In the genomic region with DNA sequence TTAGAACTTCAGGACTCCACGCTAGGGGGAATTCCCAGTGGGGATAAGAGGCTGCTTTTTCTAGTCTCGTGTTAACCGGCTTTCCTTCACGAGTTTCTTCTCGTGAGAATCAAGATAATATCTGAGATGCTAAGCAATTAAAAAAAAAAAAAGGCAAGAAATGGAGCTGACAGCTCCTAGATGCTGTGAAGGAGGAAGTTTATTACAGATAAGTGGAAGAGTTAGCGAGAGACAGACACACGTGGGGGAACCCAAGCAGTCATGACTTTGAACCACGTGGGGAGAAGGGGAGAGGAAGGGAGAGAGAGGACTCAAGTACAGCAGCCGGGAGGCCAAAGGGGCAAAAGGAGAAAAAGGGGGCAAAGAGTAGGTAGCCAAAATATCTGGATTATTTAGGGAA, we compare ENCODE assay signal across 1 mouse cellular context.
A peak's percentile ranks its signal among the peaks of the same experiment; 100 is the strongest.
TF ChIP-seq lines count a peak whose summit lies in the region.

No protein-coding gene starts in this region.

TF ChIP-seq in MEL, 35 proteins besides CTCF, POLR2A, EP300 and RAD21 (continued from another document):
- TF ChIP-seq JUND (IDR thresholded peaks at IDR 0.05; ENCODE audit: low read depth, low read length) = 0 out of 2 replicates have a peak, but pooled peaks have one; percentile 19
- TF ChIP-seq ZNF384 (IDR thresholded peaks at IDR 0.05; ENCODE audit: low read depth, low read length) = peak; percentile 99
- no peak for TF ChIP-seq POLR2AphosphoS5 (IDR thresholded peaks at IDR 0.05; ENCODE audit: borderline replicate concordance, low read depth, low read length)
- no peak for TF ChIP-seq TAL1 (IDR thresholded peaks at IDR 0.05; ENCODE audit: low read length)
- TF ChIP-seq MAZ (IDR thresholded peaks at IDR 0.05; ENCODE audit: low read depth, low read length) = peak; percentile 68; the same call in 1 of the 2 replicates
- TF ChIP-seq CHD2 (IDR thresholded peaks at IDR 0.05; ENCODE audit: low read length) = peak; percentile 92
- TF ChIP-seq ELF1 (IDR thresholded peaks at IDR 0.05; ENCODE audit: low read depth, low read length) = peak; percentile 48; the same call in 1 of the 2 replicates
- no peak for TF ChIP-seq CHD1 (IDR thresholded peaks at IDR 0.05; ENCODE audit: low read depth, low read length)
- peak in 1 of 2 experiments; percentile 62; a peak in 1 of 4 replicates for TF ChIP-seq USF2 (IDR thresholded peaks at IDR 0.05; ENCODE audit: borderline replicate concordance in 1 of 2, insufficient read depth in 1 of 2, low read depth in 1 of 2, low read length in 2 of 2)
- peak; percentile 89 for TF ChIP-seq GATA1 (IDR thresholded peaks at IDR 0.05; ENCODE audit: low read depth, low read length)
- TF ChIP-seq MYC (IDR thresholded peaks at IDR 0.05; ENCODE audit: low read depth, low read length) = peak; percentile 100
- peak; percentile 98 for TF ChIP-seq SIN3A (IDR thresholded peaks at IDR 0.05; ENCODE audit: low read length)
- peak; percentile 75 for TF ChIP-seq TCF12 (IDR thresholded peaks at IDR 0.05; ENCODE audit: low read depth, low read length)
- TF ChIP-seq NELFE (IDR thresholded peaks at IDR 0.05; ENCODE audit: low read depth, low read length) = peak; percentile 70
- 0 out of 2 replicates have a peak, but pooled peaks have one; percentile 14 for TF ChIP-seq MYB (IDR thresholded peaks at IDR 0.05; ENCODE audit: low read depth, low read length)
- TF ChIP-seq POLR2AphosphoS2 (IDR thresholded peaks at IDR 0.05; ENCODE audit: low read length) = peak; percentile 69; the same call in 1 of the 2 replicates
- peak; percentile 100 for TF ChIP-seq MAX (IDR thresholded peaks at IDR 0.05; ENCODE audit: low read length)
- peak; percentile 79 for TF ChIP-seq TBP (IDR thresholded peaks at IDR 0.05; ENCODE audit: low read depth, low read length)
